Mouse (Mus musculus): ENCODE measurements around the gene Spock2. TPM values are rescaled to one million over a fixed set of nuclear protein-coding genes. Genes with fewer than 3 reads are reported as not detected.
A peak's percentile ranks its signal among the peaks of the same experiment; 100 is the strongest.

The Spock2 gene
- 52.6 and 68.6 TPM in 2 replicates for polyA plus RNA-seq (2015; fragmentation: Nextera tagmentation; extraction: Ambion mirVana)

GRCm38 (mm10) chr10:60106146-60106530 lies at the start of gene Spock2:
Gene Spock2, plus strand, starts transcription at chr10:60106219.
- Histone ChIP-seq H3K9me3 (ENCODE audit: control insufficient read depth, low read length) (no peaks in the 10 kb centered on the region), H3K36me3 (ENCODE audit: control insufficient read depth, insufficient read depth) (no peaks in the 10 kb centered on the region), H3K4me3 (replicated peaks; ENCODE audit: low read length) (peak within 1 kb of the TSS; percentile 72), H3K4me2 (ENCODE audit: low read length) (peak within 1 kb of the TSS; percentile 92), H3K4me1 (replicated peaks; ENCODE audit: control insufficient read depth, insufficient read depth, low read length) (peaks cover 28% of the 10 kb centered on the region), H3K9ac (replicated peaks; ENCODE audit: low read depth, low read length) (peak within 1 kb of the TSS; percentile 89), H3K27me3 (replicated peaks; ENCODE audit: control insufficient read depth, insufficient read depth, low read length) (no peaks in the 10 kb centered on the region), H3K27ac (ENCODE audit: low read length) (peak within 1 kb of the TSS; percentile 79)
- no peak; the same call in 1 of the 2 replicates for ATAC-seq
- WGBS: under 1% methylated on average over 22 of the region's 22 CpGs

GRCm38 (mm10) chr10:60062173-60062572 lies 43.8 kb upstream of the Spock2 start:
- Histone ChIP-seq H3K4me3 (replicated peaks; ENCODE audit: low read length) (no peak overlapping the region), H3K36me3 (ENCODE audit: control insufficient read depth, insufficient read depth) (peaks cover 7% of the 10 kb centered on the region; the same call in 1 of the 2 replicates), H3K27me3 (replicated peaks; ENCODE audit: control insufficient read depth, insufficient read depth, low read length) (no peaks in the 10 kb centered on the region), H3K4me1 (replicated peaks; ENCODE audit: control insufficient read depth, insufficient read depth, low read length) (no peaks in the 10 kb centered on the region), H3K9me3 (ENCODE audit: control insufficient read depth, low read length) (peaks cover 7% of the 10 kb centered on the region), H3K4me2 (ENCODE audit: low read length) (no peak overlapping the region), H3K27ac (ENCODE audit: low read length) (no peak overlapping the region), H3K9ac (replicated peaks; ENCODE audit: low read depth, low read length) (no peak overlapping the region)
- WGBS: 78% methylated on average over 5 of the region's 5 CpGs
- no peak for ATAC-seq

- ATAC-seq: no peak
- H3K9ac ChIP-seq (replicated peaks; ENCODE audit: low read depth, low read length): no peak overlapping the region
- H3K27me3 ChIP-seq (replicated peaks; ENCODE audit: control insufficient read depth, insufficient read depth, low read length): no peaks in the 10 kb centered on the region
- no peak overlapping the region for H3K4me2 ChIP-seq (ENCODE audit: low read length)
- no peak overlapping the region for H3K27ac ChIP-seq (ENCODE audit: low read length)
- no peaks in the 10 kb centered on the region for H3K4me1 ChIP-seq (replicated peaks; ENCODE audit: control insufficient read depth, insufficient read depth, low read length)
- peaks cover 2% of the 10 kb centered on the region; the same call in 1 of the 2 replicates for H3K9me3 ChIP-seq (ENCODE audit: control insufficient read depth, low read length)
- H3K36me3 ChIP-seq (ENCODE audit: control insufficient read depth, insufficient read depth): 0 out of 2 replicates have a peak, but pooled peaks cover 2% of the 10 kb centered on the region
- WGBS: 32% methylated on average over 5 of the region's 5 CpGs
- no peak overlapping the region for H3K4me3 ChIP-seq (replicated peaks; ENCODE audit: low read length)
These were observed 43.1 kb upstream of the Spock2 start for GRCm38 (mm10) chr10:60062931-60063330.

- no peak overlapping the region for H3K9ac ChIP-seq (replicated peaks; ENCODE audit: low read depth, low read length)
- H3K4me2 ChIP-seq (ENCODE audit: low read length): no peak overlapping the region
- 0 out of 2 replicates have a peak, but pooled peaks cover 2% of the 10 kb centered on the region for H3K36me3 ChIP-seq (ENCODE audit: control insufficient read depth, insufficient read depth)
- H3K27ac ChIP-seq (ENCODE audit: low read length): no peak overlapping the region
- WGBS: 71% methylated on average over 3 of the region's 3 CpGs
- ATAC-seq: 0 out of 2 replicates have a peak, but pooled peaks have one; percentile 54
- H3K4me1 ChIP-seq (replicated peaks; ENCODE audit: control insufficient read depth, insufficient read depth, low read length): no peaks in the 10 kb centered on the region
- no peaks in the 10 kb centered on the region for H3K27me3 ChIP-seq (replicated peaks; ENCODE audit: control insufficient read depth, insufficient read depth, low read length)
- no peaks in the 10 kb centered on the region for H3K9me3 ChIP-seq (ENCODE audit: control insufficient read depth, low read length)
- no peak overlapping the region for H3K4me3 ChIP-seq (replicated peaks; ENCODE audit: low read length)
These were observed 39.5 kb upstream of the Spock2 start for GRCm38 (mm10) chr10:60066524-60066923.

- H3K4me1 ChIP-seq (replicated peaks; ENCODE audit: control insufficient read depth, insufficient read depth, low read length): peaks cover 7% of the 10 kb centered on the region
- no peak overlapping the region for H3K9ac ChIP-seq (replicated peaks; ENCODE audit: low read depth, low read length)
- H3K4me2 ChIP-seq (ENCODE audit: low read length): no peak overlapping the region
- 88% methylated on average over 1 of the region's 1 CpGs for WGBS
- no peaks in the 10 kb centered on the region for H3K9me3 ChIP-seq (ENCODE audit: control insufficient read depth, low read length)
- H3K27me3 ChIP-seq (replicated peaks; ENCODE audit: control insufficient read depth, insufficient read depth, low read length): no peaks in the 10 kb centered on the region
- H3K27ac ChIP-seq (ENCODE audit: low read length): no peak overlapping the region
- ATAC-seq: no peak
- H3K36me3 ChIP-seq (ENCODE audit: control insufficient read depth, insufficient read depth): no peaks in the 10 kb centered on the region
- H3K4me3 ChIP-seq (replicated peaks; ENCODE audit: low read length): no peak overlapping the region
These were observed 30.9 kb upstream of the Spock2 start for GRCm38 (mm10) chr10:60075159-60075558.

GRCm38 (mm10) chr10:60077226-60077625 lies 28.8 kb upstream of the Spock2 start:
- Histone ChIP-seq H3K9me3 (ENCODE audit: control insufficient read depth, low read length) (no peaks in the 10 kb centered on the region), H3K4me2 (ENCODE audit: low read length) (no peak overlapping the region), H3K36me3 (ENCODE audit: control insufficient read depth, insufficient read depth) (no peaks in the 10 kb centered on the region), H3K27ac (ENCODE audit: low read length) (no peak overlapping the region), H3K27me3 (replicated peaks; ENCODE audit: control insufficient read depth, insufficient read depth, low read length) (no peaks in the 10 kb centered on the region), H3K9ac (replicated peaks; ENCODE audit: low read depth, low read length) (no peak overlapping the region), H3K4me1 (replicated peaks; ENCODE audit: control insufficient read depth, insufficient read depth, low read length) (peaks cover 20% of the 10 kb centered on the region), H3K4me3 (replicated peaks; ENCODE audit: low read length) (no peak overlapping the region)
- 94% methylated on average over 7 of the region's 7 CpGs for WGBS
- no peak for ATAC-seq

GRCm38 (mm10) chr10:60077736-60078560 lies 28.1 kb upstream of the Spock2 start:
- 76% methylated on average over 18 of the region's 18 CpGs for WGBS
- no peak overlapping the region for H3K27ac ChIP-seq (ENCODE audit: low read length)
- ATAC-seq: no peak; the same call in 1 of the 2 replicates

GRCm38 (mm10) chr10:60078561-60078917 lies 27.5 kb upstream of the Spock2 start:
- ATAC-seq: peak; percentile 47
- 56% methylated on average over 5 of the region's 5 CpGs for WGBS

More at GRCm38 (mm10) chr10:60077736-60078560, 28.1 kb upstream of the Spock2 start:
- Histone ChIP-seq H3K36me3 (ENCODE audit: control insufficient read depth, insufficient read depth) (no peaks in the 10 kb centered on the region), H3K9ac (replicated peaks; ENCODE audit: low read depth, low read length) (no peak overlapping the region), H3K4me1 (replicated peaks; ENCODE audit: control insufficient read depth, insufficient read depth, low read length) (peaks cover 20% of the 10 kb centered on the region), H3K27me3 (replicated peaks; ENCODE audit: control insufficient read depth, insufficient read depth, low read length) (no peaks in the 10 kb centered on the region), H3K4me2 (ENCODE audit: low read length) (no peak overlapping the region), H3K9me3 (ENCODE audit: control insufficient read depth, low read length) (no peaks in the 10 kb centered on the region), H3K4me3 (replicated peaks; ENCODE audit: low read length) (no peak overlapping the region)

GRCm38 (mm10) chr10:60080171-60080570 lies 25.8 kb upstream of the Spock2 start:
- no peak overlapping the region for H3K27ac ChIP-seq (ENCODE audit: low read length)
- H3K36me3 ChIP-seq (ENCODE audit: control insufficient read depth, insufficient read depth): no peaks in the 10 kb centered on the region
- H3K4me3 ChIP-seq (replicated peaks; ENCODE audit: low read length): no peak overlapping the region
- peaks cover 22% of the 10 kb centered on the region for H3K4me1 ChIP-seq (replicated peaks; ENCODE audit: control insufficient read depth, insufficient read depth, low read length)
- no peaks in the 10 kb centered on the region for H3K9me3 ChIP-seq (ENCODE audit: control insufficient read depth, low read length)
- ATAC-seq: no peak
- WGBS: 75% methylated on average over 3 of the region's 3 CpGs
- no peaks in the 10 kb centered on the region for H3K27me3 ChIP-seq (replicated peaks; ENCODE audit: control insufficient read depth, insufficient read depth, low read length)
- H3K4me2 ChIP-seq (ENCODE audit: low read length): no peak overlapping the region
- no peak overlapping the region for H3K9ac ChIP-seq (replicated peaks; ENCODE audit: low read depth, low read length)

More at GRCm38 (mm10) chr10:60078561-60078917, 27.5 kb upstream of the Spock2 start:
- H3K9ac ChIP-seq (replicated peaks; ENCODE audit: low read depth, low read length): no peak overlapping the region
- H3K4me2 ChIP-seq (ENCODE audit: low read length): no peak overlapping the region
- H3K27ac ChIP-seq (ENCODE audit: low read length): no peak overlapping the region
- H3K36me3 ChIP-seq (ENCODE audit: control insufficient read depth, insufficient read depth): no peaks in the 10 kb centered on the region
- H3K4me3 ChIP-seq (replicated peaks; ENCODE audit: low read length): no peak overlapping the region
- peaks cover 20% of the 10 kb centered on the region for H3K4me1 ChIP-seq (replicated peaks; ENCODE audit: control insufficient read depth, insufficient read depth, low read length)
- no peaks in the 10 kb centered on the region for H3K9me3 ChIP-seq (ENCODE audit: control insufficient read depth, low read length)
- H3K27me3 ChIP-seq (replicated peaks; ENCODE audit: control insufficient read depth, insufficient read depth, low read length): no peaks in the 10 kb centered on the region
